Mouse (Mus musculus) left cerebral cortex, adult 18-20 months (tissue): ENCODE measurements around the gene Elf2. TPM values are rescaled to one million over a fixed set of nuclear protein-coding genes. Genes with fewer than 3 reads are reported as not detected.
"Not testable (repeated sequence)": the region's sequence is repeated elsewhere in the genome, so short reads cannot be mapped to it uniquely, and the experiment has no call there.

Source experiments
- DNase-seq, 2 experiments: peaks; one replicate each; pipeline ENCODE4 v3.0.0; 2021 to 2022; ENCODE audit warnings: low spot score in 2 of 2, mixed read lengths in 1 of 2
- total RNA-seq, 2 experiments: library from RNA; stranded (reverse); gene quantifications; 2 replicates each; pipeline ENCODE4 v1.2.3; 2021

Gene Elf2
- total RNA-seq, 2 experiments from 2014 or later = 58.3 to 60.2 TPM

DNA sequence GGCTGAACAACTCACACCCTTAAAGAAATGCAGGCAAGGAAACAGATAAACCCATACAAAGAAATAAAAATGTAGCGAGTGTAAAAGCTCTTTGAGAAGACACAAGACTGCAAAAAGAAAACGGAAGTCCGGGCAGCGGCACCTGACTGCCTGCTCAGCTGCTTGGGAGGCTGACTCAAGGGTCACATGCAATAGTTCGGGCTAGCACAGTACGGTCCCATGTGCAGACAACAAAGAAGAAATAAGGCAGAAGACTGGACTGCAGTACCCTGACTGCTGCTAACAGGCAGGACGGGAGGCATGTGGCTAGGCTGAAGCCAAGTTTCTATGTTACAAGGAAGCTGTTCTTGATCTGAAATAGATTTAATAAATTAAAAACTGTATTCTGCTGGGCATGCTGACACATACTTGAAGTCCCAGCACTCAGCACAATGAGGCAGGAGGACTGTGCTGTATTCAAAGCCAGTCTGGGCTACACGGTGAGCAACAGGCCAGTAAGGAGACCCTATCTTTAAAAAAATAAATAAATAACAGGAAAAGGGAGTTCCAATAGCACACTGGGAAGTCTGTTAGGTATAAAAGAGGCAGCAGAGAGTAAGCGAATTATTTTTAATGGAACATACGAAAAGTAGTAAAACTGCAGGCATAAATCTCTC, 7.1 kb downstream of the Elf2 start:
- DNase-seq = no peak

DNA sequence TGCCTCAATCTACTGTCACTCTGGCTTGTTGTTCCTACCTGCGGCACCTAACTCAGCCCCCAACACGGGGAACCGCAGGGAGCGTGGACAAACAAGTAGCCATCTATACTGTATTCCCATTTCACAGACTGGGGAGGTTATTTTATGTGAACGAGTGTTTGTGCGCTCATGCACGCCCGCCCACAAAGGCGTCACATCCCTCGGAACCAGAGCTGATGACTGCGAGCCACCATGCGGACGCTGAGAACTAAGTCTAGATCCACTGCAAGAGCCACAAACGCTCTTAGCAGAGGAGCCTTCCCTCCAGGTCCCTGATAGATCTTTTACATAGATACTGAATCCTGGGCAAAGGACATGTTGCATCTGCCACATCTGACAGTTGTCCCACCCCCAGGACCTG, 10.4 kb downstream of the Elf2 start:
- no peak for DNase-seq

DNA sequence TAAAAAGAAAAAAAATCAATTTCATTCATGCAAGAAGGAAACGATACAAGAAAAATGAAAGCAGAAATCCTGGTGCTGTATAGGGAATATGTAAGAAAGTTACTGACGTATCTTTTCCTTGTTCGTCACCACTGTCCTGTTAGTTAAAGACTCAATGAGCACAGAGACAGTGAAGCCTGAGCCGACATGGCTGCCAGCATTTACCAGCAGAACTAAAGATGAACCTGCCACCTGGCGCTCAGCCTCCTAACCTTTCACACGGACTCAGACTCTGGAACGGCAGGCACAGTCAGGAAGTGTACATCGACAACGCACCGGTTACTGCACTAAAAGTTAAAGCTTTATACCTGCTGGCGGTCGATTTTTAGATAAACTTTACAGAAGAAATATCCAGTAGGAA, 11.9 kb downstream of the Elf2 start:
- DNase-seq = no peak

DNA sequence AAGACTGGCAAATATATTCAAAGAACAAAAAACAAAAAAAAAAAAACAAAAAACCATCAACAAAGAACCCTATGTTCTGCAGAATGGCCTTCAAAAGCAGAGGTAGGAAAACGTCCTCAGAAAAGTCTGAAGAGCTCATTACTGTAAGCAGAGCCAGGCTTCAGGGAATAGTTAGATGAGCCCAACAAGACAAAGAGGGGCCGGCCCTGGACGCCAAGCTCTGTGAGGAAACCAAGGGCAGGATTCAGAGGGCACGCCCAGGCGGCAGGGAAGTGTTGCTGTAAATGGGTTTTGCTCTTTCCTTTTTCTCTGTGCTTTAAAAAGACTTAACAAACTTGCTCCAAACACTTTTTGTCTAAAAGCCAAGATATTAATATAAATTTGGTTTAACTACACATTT, 12.6 kb downstream of the Elf2 start:
- DNase-seq = no peak

DNA sequence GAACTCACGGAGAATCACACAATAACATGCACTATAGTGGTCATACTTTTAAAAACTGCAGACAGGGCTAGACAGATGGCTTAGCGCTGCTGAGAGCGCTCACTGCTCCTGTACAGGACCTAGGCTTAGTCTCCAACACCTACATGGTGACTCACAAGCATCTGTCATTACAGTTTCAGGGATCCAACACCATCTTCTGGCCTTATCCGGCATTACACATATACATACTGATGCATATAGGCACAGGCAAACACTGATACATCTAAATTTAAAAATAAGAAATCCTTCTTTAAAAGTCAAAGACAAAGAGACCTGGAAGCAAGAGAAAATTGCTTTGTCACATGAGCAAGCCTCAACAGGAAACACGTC, 13.1 kb downstream of the Elf2 start:
- DNase-seq = no peak

DNA sequence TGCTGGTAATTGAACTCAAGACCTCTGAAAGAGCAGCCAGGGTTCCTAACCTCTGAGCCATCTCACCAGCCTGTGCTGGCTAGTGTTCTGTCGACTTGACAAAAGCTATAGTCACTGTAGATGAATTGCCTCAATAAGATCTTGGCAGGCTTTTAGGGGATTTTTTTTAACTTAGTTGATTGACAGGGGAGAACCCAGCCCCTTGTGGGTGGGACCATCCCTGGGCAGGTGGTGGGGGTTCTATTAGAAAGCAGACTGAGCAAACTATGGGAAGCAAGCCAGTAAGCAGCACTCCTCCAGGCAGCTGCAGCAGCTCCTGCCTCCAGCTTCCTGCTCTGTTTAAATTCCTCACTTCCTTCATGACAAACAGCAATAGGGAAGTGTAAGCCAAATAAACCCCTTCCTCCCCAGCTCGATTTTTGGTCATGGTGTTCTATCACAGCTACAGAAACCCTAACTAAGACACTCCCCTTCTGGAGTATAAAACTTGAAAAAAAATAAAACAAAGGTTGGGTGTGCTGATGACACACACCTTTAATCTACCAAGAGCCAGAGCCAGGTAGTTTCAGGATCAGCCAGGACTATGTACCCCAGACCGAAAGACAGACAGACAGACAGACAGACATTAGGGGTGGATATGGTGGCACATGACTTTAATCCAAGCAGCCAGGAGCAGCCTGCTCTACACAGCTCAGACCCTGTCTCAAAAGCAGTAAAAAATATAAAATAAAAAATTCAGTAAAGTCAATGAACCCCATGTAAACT, 13.6 kb downstream of the Elf2 start:
- DNase-seq = no peak

DNA sequence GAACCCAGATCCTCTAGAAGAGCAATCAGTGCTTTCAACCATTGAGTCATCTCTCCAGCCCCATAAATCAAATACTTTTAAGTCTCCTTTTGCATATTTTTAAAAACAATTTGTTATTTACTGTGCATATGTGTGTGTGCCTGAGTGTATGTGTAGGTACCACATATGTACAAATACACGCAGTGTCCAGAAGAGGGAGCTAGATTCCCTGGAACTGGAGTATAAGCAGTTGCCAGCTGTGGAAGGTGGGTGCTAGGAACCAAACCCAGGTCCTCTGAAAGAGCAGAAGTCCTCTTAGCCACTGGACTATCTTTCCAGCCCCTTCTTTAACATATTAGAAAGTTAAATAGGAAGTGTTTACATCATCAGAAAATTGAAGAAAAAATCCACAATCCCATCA, 15.0 kb downstream of the Elf2 start:
- no peak for DNase-seq

DNA sequence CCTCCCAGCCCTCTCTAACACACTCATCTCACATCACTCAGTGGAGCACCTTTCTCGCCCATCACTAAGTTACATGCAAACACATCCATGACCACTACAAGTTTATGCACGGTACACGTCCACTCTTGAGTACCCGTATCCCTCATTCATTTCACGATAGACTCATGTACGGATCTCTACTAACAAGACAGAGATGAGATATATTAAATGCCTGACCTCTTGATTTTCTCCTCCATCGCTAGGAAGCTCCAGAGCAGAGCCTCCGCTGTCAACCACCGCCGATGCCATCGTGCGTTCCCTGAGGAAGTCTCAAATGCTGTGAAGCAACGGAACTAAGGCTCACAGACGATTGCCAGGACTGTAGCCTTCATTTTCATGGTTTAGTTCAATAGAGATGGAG, 17.5 kb downstream of the Elf2 start:
- no peak for DNase-seq

DNA sequence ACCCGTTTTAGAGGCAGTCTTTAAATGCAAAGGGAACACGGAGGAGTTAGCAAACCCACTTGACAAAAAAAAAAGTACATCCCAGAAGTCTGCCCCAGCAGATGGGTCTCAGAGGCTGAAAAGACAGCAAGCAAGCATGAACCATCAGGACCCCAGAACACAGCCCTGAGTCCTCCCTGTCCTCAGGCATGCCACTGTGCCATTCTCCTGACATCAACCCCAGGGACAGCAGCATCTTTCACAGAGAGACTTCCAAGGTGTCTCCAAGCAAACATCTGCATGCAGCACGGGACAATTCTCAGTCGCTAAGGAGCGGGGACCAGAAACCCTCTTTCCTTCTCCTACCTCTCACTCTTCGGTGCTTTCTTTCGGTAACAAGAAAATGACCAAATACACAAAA, 18.1 kb downstream of the Elf2 start:
- no peak for DNase-seq

DNA sequence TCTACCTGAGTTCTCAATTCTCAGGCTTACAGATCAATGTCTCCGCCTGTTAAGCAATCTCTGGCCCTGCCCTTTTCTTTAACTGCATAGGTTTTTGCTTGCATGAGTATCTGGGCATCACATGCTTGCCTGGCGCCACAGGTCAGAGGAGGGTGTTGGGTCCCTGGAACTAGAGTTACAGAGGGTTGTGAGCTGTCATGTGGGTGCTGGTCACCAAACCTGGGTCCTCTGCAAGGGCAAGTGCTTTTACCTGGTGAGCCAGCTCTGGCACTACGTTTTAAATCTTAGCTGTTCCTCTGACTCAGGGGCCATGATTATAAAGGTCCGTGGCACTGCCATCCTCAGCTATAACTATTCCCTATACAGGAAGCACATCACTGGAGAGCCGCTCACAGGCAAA, 19.3 kb downstream of the Elf2 start:
- DNase-seq = no peak

DNA sequence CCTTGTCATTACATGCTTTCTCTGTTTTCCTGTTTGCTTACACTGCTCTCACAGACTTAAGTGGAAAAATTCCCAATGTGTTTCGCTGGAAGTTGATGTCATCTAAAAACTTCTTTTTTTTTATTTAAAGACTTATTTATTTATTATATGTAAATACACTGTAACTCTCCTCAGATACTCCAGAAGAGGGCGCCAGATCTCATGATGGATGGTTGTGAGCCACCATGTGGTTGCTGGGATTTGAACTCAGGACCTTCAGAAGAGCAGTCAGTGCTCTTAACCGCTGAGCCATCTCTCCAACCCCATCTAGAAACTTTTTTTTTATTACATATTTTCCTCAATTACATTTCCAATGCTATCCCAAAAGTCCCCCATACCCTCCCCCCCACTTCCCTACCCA, 22.4 kb downstream of the Elf2 start:
- not testable (repeated sequence) for DNase-seq

DNA sequence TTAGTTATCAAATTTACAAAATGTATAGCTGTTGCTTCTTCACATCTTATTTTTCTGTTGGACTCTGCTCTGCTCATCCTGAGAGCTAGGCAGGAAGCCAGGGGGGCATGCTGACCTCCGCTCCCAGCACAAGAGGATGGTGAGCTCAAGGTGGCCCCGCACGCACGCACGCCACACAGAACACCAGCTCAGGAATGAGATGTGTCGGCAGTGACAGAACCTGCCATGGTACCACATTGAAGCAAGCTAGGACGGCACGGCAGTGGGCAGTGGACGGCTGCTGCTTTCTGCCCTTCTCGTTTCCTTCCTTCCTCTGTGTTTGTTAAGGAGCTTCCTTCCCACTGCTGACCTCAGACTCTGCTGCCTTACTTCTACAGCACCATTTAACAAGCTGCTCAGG, 23.6 kb downstream of the Elf2 start:
- no peak for DNase-seq

DNA sequence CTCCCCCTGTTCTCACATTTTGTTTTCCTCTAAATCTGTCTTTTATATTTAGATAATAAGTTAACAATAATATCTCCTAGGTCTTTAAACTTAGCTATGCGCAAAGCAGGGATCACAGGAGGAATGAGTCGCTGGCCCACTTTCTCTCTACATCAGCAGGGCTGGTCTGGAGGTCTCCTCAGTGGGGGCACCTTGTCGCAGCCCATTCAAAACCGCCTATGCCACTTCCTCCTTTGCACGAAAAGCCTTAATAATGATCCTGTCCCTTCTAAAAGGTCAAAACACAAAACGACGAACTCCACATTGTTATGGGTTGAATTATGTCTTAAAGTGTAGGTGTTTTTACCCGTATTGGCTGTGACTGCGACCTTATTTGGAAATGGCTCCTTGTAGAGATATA, 28.8 kb downstream of the Elf2 start:
- no peak for DNase-seq

DNA sequence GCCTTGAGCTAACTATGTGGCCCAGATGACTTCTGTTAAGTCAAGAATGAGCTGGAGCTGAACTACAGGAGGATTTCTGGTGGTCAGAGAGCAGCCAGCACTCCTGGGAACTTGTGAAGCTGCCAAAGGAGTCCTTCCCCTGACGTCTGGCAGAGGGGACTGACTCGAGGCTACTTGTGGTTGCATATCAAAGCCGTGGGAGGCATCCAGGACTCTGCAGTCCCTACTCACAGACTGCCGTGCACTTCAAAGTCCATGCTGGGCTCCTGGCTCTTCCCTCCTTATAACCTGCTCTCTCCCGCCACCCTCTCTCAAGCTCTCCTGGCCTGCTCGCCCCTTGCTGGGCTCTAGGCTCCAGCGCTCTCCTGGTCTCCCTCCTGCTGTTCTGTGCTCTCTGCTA, 30.4 kb downstream of the Elf2 start:
- DNase-seq = no peak

DNA sequence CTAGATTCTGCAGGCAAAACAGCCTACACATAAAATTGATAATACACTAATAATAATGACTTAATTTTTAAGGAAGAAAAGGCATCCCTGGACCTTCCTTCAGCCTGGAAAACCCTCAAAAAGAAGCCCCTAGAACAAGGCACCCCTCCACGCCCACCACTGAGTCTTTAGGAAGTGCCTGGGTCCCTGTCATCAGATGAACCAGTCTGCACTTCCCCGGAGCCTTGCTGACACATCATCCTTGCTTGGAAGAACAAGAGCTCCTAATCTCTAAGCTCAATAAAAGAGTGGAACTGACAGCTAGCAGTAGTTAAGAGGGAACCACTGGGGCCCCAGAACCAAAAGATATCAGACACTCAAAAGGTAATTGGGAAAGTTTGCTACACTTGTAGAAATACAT, 33.8 kb downstream of the Elf2 start:
- DNase-seq = no peak

DNA sequence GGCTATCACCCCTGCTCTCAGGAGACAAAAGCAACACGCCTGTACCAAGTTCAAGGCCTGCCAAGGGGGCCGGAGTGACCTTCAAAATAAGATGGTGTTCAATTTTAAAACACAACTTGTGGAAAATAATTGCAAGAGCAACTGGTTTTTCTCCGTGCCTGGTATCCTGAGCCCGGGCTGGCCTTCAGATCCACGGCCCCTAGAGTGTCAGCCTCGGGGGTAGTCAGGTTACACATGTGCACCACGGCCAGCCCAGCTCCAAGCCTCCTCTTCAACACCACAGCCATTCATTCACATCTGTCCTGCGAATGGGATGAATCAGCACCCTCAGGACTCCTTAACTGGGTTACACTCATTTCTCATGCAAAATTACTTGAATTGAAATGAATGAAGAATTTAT, 34.5 kb downstream of the Elf2 start:
- no peak for DNase-seq

DNA sequence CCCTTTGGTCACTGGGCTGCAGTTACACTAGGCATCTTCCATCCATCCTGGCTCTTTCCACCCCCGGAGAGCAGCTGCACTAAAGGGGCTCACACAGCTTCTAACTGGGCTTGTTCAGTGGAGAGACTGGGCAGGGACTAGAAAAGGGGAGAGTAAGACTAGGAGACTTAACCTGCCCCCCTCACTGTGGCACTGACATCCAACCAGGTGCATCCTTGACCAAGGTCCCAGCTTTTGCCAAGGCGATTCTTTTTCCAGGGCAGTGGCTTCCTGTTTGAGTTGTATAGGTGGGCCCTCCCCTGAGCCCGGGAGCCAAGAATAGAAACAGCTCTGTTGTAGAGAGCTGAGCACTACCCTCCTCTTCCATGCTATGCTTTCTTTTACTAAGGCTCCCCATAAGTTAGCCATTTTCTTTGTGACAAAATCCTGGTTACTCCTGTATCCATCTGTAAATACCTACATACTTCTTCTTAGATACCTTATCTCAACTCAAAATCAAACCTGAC, 37.4 kb downstream of the Elf2 start:
- DNase-seq = no peak

DNA sequence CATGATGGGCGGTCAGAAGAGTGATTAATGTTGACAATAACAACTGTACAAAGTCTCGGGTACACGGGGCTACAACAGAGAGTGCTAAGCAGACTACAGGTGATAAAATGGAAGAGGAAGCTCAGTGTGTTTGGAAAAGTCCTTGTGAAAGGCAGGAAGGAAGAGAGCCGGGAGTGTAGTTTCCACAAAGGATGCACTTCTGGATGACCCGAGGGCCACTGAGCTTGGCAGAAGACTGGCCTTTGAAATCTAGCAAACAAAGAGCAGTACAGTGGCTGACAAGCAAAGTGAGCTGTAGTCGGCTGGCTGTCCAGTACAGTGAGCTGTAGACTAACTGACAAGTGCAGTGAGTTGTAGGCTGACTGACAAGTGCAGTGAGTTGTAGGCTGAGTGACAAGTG, 38.9 kb downstream of the Elf2 start:
- DNase-seq = no peak

DNA sequence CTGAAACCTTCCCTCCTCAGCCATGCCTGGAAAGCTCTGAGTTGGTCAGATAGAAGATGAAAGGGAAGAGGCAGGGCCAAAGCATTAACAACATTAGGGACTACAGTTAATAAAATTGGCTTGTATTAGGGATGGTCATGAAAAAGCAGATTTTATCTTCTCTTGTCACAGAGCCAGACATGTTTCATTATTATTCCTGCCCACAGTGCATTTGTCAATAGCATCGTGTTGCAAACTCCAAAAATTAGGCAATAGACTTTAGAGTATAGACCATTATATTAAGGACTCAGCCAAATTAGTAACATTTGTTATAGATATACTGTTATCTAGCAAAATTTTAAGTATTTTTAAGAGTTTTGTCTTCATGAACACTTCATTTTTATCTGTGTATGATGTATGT, 43.7 kb downstream of the Elf2 start:
- no peak for DNase-seq

DNA sequence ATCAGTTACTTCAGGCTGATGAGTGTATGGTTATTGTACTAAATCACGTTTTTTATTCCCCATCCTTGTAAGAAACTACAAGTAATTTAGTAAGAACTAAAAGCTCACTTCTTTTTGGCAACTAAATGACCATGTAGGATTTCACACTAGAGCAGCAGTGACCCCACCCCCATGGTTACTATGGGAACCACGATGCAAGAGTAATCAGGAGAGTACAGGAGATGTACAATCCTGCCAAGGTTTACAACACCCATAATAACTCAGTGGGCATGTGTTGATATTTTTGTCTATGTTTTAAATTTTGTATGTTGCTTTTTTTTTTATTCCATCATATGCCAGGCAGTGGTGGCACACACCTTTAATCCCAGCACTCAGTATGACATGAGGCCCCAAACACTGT, 45.2 kb downstream of the Elf2 start:
- DNase-seq = peak; percentile 24 to 33

DNA sequence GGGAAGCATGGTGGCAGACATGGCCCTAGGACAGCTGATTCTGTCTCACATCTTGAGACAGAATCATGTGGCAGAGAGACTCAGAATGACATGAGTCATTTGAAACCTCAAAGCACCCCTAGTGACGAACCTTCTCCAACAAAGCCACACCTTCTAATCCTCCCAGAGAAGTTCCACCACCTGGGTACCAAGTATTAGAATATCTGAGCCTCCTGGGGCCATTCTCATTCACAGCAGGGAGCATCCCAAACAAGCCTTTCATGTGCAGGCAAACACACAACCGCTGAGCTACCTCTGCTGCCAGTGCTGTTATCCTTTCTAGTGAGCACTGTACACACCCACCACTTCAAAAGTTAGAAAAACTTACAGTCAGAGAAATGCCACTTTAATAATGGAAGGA, 46.2 kb downstream of the Elf2 start:
- DNase-seq = no peak

DNA sequence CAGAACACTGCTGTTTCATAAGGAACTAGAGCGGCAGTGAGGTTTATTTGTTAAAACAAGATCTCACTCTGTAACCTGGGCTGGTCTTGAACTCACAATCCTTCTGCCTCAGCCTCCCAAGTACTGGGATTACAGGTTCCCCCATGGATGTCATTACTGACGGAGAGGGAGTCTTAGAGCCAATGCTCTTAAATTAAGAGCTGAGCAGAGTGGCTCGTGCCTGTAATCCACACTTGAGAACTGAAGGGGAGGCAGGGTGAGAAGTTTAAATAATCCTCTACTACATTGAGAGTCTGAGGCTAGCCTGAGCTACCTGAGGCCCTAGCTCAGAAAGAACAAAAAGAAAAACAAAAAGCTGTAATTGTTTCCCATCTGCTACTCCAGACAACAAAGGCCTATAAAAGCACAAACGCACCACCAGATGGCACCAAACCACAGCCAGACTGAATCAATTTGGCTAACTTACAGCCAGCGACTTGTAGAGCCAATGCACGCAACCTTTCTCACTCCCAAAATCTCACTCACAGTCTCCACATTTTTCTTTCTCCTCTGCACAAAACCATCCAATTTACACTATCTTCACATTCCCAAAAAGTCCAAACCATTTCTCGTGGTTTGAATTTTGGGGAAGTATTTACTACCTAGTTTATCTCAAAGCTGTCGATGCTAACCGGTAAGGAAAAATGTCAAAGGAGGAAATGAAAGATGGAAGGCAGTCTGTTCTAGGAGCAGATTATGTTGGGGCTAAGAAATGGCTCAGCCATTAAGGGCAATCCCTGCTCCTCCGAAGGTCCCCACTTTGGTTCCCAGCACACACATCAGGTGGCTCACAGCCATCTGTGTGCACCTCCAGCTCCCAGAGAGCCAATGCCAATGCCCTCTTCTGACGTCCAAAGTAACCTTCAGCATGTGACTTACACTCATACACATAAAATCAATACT, 51.3 kb downstream of the Elf2 start:
- peak; percentile 86 to 89 for DNase-seq
